Mouse (Mus musculus) spleen, embryonic (tissue): ENCODE measurements at regions not wholly inside any gene's neighbourhood (a gene's known extent, or its start where the extent isn't known, plus 50 kb on each side); places are given as distances from the start of the nearest gene placed in this dataset.

Experiments
- CTCF ChIA-PET: fragments of 350-600 bp; sonication (Branson Sonifier 250); formaldehyde crosslinking; loops from one replicate; lab custom pipeline; 2022; lab: Charles Lee

DNA sequence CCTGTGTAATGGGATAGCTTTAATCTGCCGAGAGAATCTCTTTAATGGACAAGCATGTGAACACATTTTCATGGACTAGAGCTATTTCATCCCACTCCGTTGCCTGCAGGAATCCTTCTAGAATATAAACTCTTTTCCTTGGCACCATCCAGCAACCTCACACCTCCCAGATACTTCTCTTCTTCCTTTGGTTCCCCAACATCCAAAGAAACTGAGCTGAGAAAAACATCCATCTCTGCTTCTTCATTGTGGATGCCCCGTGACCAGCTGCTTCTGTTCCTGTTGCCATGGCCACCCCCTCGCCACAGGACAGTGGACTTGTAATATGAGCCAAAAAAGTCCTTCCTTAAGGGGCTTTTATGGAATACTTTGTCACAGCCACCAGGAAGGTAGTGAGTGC, 78.8 kb downstream of the Diras2 start:
- CTCF ChIA-PET = interaction anchor here (0.6 kb wide), 1 partner anchor 98 kb away, joined by 8 read pairs; no protein-coding TSS in a partner anchor
